Mouse (Mus musculus): ENCODE measurements around the gene Gm17606. TPM values are rescaled to one million over a fixed set of nuclear protein-coding genes. Genes with fewer than 3 reads are reported as not detected.
A peak's percentile ranks its signal among the peaks of the same experiment; 100 is the strongest.
"Not testable (repeated sequence)": the region's sequence is repeated elsewhere in the genome, so short reads cannot be mapped to it uniquely, and the experiment has no call there.

Gene Gm17606
- polyA plus RNA-seq, 1 experiment from 2014 or later = not detected

- no peaks in the 10 kb centered on the region for H3K36me3 ChIP-seq
- peaks cover 5% of the 10 kb centered on the region; the same call in 1 of the 2 replicates for H3K4me1 ChIP-seq (replicated peaks)
- ATAC-seq = no peak
- H3K4me3 ChIP-seq (replicated peaks) = no peak overlapping the region
- no peak overlapping the region for H3K4me2 ChIP-seq (replicated peaks)
- no peak overlapping the region for H3K27ac ChIP-seq
- H3K9ac ChIP-seq = no peak overlapping the region
- 60% methylated on average over 8 of the region's 8 CpGs for WGBS
- H3K27me3 ChIP-seq (replicated peaks) = no peaks in the 10 kb centered on the region
- no peaks in the 10 kb centered on the region for H3K9me3 ChIP-seq
These were observed 33.5 kb upstream of the Gm17606 start for GRCm38 (mm10) chr14:54607226-54607625.

- Histone ChIP-seq H3K27ac (no peak overlapping the region), H3K27me3 (replicated peaks) (no peaks in the 10 kb centered on the region), H3K4me3 (replicated peaks) (no peak overlapping the region), H3K4me1 (replicated peaks) (0 out of 2 replicates have a peak, but pooled peaks cover 3% of the 10 kb centered on the region), H3K9ac (no peak overlapping the region), H3K36me3 (peaks cover 11% of the 10 kb centered on the region), H3K4me2 (replicated peaks) (no peak overlapping the region), H3K9me3 (no peaks in the 10 kb centered on the region)
- 52% methylated on average over 4 of the region's 4 CpGs for WGBS
- no peak for ATAC-seq
These were observed 31.5 kb upstream of the Gm17606 start for GRCm38 (mm10) chr14:54609245-54609644.

- Histone ChIP-seq H3K4me2 (replicated peaks) (no peak overlapping the region), H3K4me3 (replicated peaks) (no peak overlapping the region), H3K9me3 (no peaks in the 10 kb centered on the region), H3K36me3 (peaks cover 14% of the 10 kb centered on the region), H3K9ac (no peak overlapping the region), H3K27ac (no peak overlapping the region), H3K27me3 (replicated peaks) (no peaks in the 10 kb centered on the region), H3K4me1 (replicated peaks) (0 out of 2 replicates have a peak, but pooled peaks cover 3% of the 10 kb centered on the region)
- 87% methylated on average over 4 of the region's 4 CpGs for WGBS
- no peak for ATAC-seq
These were observed 30.8 kb upstream of the Gm17606 start for GRCm38 (mm10) chr14:54609962-54610361.

GRCm38 (mm10) chr14:54610648-54611047 lies 30.1 kb upstream of the Gm17606 start:
- ATAC-seq = no peak
- Histone ChIP-seq H3K36me3 (peaks cover 19% of the 10 kb centered on the region), H3K27ac (no peak overlapping the region)

GRCm38 (mm10) chr14:54614130-54614529 lies 26.6 kb upstream of the Gm17606 start:
- not testable (repeated sequence) for H3K4me1 ChIP-seq (replicated peaks); H3K4me3 ChIP-seq (replicated peaks); H3K9me3 ChIP-seq; ATAC-seq; H3K27me3 ChIP-seq (replicated peaks); H3K9ac ChIP-seq; H3K27ac ChIP-seq; H3K4me2 ChIP-seq (replicated peaks)
- 94% methylated on average over 16 of the region's 16 CpGs for WGBS
- H3K36me3 ChIP-seq = peaks cover 24% of the 10 kb centered on the region

More at GRCm38 (mm10) chr14:54610648-54611047, 30.1 kb upstream of the Gm17606 start:
- H3K4me2 ChIP-seq (replicated peaks) = no peak overlapping the region
- H3K9ac ChIP-seq = no peak overlapping the region
- 0 out of 2 replicates have a peak, but pooled peaks cover 3% of the 10 kb centered on the region for H3K4me1 ChIP-seq (replicated peaks)
- no peaks in the 10 kb centered on the region for H3K27me3 ChIP-seq (replicated peaks)
- WGBS = 84% methylated on average over 6 of the region's 6 CpGs
- no peak overlapping the region for H3K4me3 ChIP-seq (replicated peaks)
- no peaks in the 10 kb centered on the region for H3K9me3 ChIP-seq

GRCm38 (mm10) chr14:54616226-54616825 lies 24.4 kb upstream of the Gm17606 start:
- H3K27ac ChIP-seq = no peak overlapping the region
- no peak for ATAC-seq
- H3K9me3 ChIP-seq = no peaks in the 10 kb centered on the region
- peaks cover 8% of the 10 kb centered on the region; the same call in 1 of the 2 replicates for H3K4me1 ChIP-seq (replicated peaks)
- peaks cover 24% of the 10 kb centered on the region for H3K36me3 ChIP-seq
- H3K9ac ChIP-seq = no peak overlapping the region
- H3K27me3 ChIP-seq (replicated peaks) = no peaks in the 10 kb centered on the region
- H3K4me3 ChIP-seq (replicated peaks) = no peak overlapping the region
- 94% methylated on average over 16 of the region's 16 CpGs for WGBS
- H3K4me2 ChIP-seq (replicated peaks) = no peak overlapping the region

GRCm38 (mm10) chr14:54617152-54617896 lies 23.4 kb upstream of the Gm17606 start:
- peak overlapping the region; percentile 70 for H3K27ac ChIP-seq
- H3K4me2 ChIP-seq (replicated peaks) = peak overlapping the region; percentile 65
- peaks cover 8% of the 10 kb centered on the region; the same call in 1 of the 2 replicates for H3K4me1 ChIP-seq (replicated peaks)
- H3K36me3 ChIP-seq = peaks cover 24% of the 10 kb centered on the region
- ATAC-seq = peak; percentile 66
- peak overlapping the region; percentile 87 for H3K9ac ChIP-seq
- no peaks in the 10 kb centered on the region for H3K27me3 ChIP-seq (replicated peaks)
- H3K4me3 ChIP-seq (replicated peaks) = peak overlapping the region; percentile 71
- 1% methylated on average over 38 of the region's 38 CpGs for WGBS
- H3K9me3 ChIP-seq = no peaks in the 10 kb centered on the region

GRCm38 (mm10) chr14:54617897-54618365 lies 22.8 kb upstream of the Gm17606 start, which contains the start of gene Psmb5:
Psmb5 (minus strand) TSS chr14:54618022.
- no peaks in the 10 kb centered on the region for H3K9me3 ChIP-seq
- peak within 1 kb of the TSS; percentile 70 for H3K27ac ChIP-seq
- peak within 1 kb of the TSS; percentile 71 for H3K4me3 ChIP-seq (replicated peaks)
- H3K27me3 ChIP-seq (replicated peaks) = no peaks in the 10 kb centered on the region
- peaks cover 8% of the 10 kb centered on the region; the same call in 1 of the 2 replicates for H3K4me1 ChIP-seq (replicated peaks)
- H3K36me3 ChIP-seq = peaks cover 19% of the 10 kb centered on the region
- under 1% methylated on average over 25 of the region's 25 CpGs for WGBS
- ATAC-seq = peak; percentile 94
- H3K4me2 ChIP-seq (replicated peaks) = peak within 1 kb of the TSS; percentile 65
- H3K9ac ChIP-seq = peak within 1 kb of the TSS; percentile 87

- Histone ChIP-seq H3K4me3 (replicated peaks) (no peak within 1 kb of the TSS), H3K9me3 (no peaks in the 10 kb centered on the region), H3K27ac (no peak within 1 kb of the TSS), H3K27me3 (replicated peaks) (no peaks in the 10 kb centered on the region), H3K36me3 (0 out of 2 replicates have a peak, but pooled peaks cover 4% of the 10 kb centered on the region), H3K4me2 (replicated peaks) (no peak within 1 kb of the TSS), H3K4me1 (replicated peaks) (peaks cover 6% of the 10 kb centered on the region; the same call in 1 of the 2 replicates), H3K9ac (no peak within 1 kb of the TSS)
- ATAC-seq = no peak
- WGBS = 85% methylated on average over 1 of the region's 1 CpGs
These were observed 19.6 kb upstream of the Gm17606 start, which contains the start of gene Psmb11 for GRCm38 (mm10) chr14:54621133-54621532. Psmb11 (plus strand) TSS chr14:54621433.

- H3K9ac ChIP-seq = no peak overlapping the region
- no peak overlapping the region for H3K4me2 ChIP-seq (replicated peaks)
- no peak for ATAC-seq
- no peak overlapping the region for H3K4me3 ChIP-seq (replicated peaks)
- 81% methylated on average over 6 of the region's 6 CpGs for WGBS
- H3K9me3 ChIP-seq = no peaks in the 10 kb centered on the region
- H3K4me1 ChIP-seq (replicated peaks) = no peaks in the 10 kb centered on the region
- no peaks in the 10 kb centered on the region for H3K36me3 ChIP-seq
- H3K27ac ChIP-seq = no peak overlapping the region
- no peaks in the 10 kb centered on the region for H3K27me3 ChIP-seq (replicated peaks)
These were observed 17.4 kb upstream of the Gm17606 start for GRCm38 (mm10) chr14:54623334-54623733.

- Histone ChIP-seq H3K4me3 (replicated peaks) (no peak overlapping the region), H3K4me2 (replicated peaks) (no peak overlapping the region), H3K9me3 (no peaks in the 10 kb centered on the region), H3K27ac (no peak overlapping the region), H3K27me3 (replicated peaks) (no peaks in the 10 kb centered on the region), H3K9ac (no peak overlapping the region), H3K4me1 (replicated peaks) (no peaks in the 10 kb centered on the region), H3K36me3 (no peaks in the 10 kb centered on the region)
- 71% methylated on average over 10 of the region's 10 CpGs for WGBS
- no peak for ATAC-seq
These were observed 15.8 kb upstream of the Gm17606 start for GRCm38 (mm10) chr14:54624976-54625375.

GRCm38 (mm10) chr14:54628103-54628502 lies 12.6 kb upstream of the Gm17606 start:
- Histone ChIP-seq H3K27ac (no peak overlapping the region), H3K27me3 (replicated peaks) (no peaks in the 10 kb centered on the region), H3K36me3 (peaks cover 2% of the 10 kb centered on the region), H3K9ac (no peak overlapping the region), H3K4me1 (replicated peaks) (no peaks in the 10 kb centered on the region), H3K4me3 (replicated peaks) (no peak overlapping the region), H3K9me3 (no peaks in the 10 kb centered on the region), H3K4me2 (replicated peaks) (no peak overlapping the region)
- WGBS = 76% methylated on average over 5 of the region's 5 CpGs
- ATAC-seq = no peak
